Mouse (Mus musculus): Measurements from ENCODE around the gene Erbb4.

Gene Erbb4

DNA sequence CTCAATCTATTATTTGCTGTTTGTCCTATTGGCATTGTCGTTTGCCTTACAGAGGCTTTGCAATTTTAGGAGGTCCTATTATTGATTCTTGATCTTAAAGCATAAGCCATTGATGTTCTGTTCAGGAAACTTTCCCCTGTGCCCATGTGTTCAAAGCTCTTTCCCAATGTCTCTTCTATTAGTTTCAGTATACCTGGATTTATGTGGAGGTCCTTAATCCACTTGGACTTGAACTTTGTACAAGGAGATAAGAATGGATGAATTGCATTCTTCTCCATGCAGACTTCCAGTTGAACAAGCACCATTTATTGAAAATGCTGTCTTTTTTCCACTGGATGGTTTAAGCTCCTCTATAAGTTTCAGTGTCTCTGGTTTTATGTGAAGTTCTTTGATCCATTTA is 536.9 kb downstream of the Erbb4 start:
- no peak for DNase-seq (ENCODE audit: low read depth in 2 of 2, low spot score in 2 of 2)

DNA sequence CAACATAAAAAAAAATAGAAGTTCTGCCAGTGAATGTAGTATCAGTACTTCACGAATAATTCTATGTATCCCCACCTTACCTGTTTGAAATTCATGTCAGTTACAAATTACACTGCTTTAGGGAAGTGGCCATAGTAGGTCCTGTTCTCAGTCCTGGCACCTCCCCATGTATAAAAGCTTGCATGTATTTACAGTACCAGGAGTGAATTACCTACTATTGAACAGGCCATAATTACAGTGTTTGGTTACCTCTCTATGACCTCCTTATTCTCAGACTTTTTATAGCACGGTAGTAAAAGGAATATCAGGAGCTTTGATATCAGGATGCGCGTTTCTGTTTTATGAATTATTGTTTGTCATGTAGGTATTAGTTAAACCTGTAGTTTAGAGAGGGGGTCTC is 564.9 kb downstream of the Erbb4 start:
- DNase-seq (ENCODE audit: low read depth in 2 of 2, low spot score in 2 of 2), result no peak

DNA sequence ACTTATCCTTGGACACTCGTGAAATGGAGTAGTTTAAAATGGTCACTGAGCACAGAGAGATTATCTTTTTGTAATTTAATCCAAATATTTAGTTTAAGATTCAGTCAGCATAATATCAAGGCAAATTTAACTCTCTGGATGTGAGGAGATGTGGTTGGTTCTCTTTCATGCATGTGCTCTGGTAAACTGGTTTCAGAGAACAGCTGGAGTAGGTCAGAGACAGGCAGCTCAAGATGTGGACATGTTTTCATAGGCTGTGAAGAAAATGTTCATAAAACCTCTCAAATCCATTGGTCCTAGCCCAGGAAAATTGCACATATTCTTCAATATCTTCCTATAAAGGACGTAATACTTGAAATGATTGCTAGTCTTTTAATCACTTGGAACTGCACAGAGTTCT is 590.0 kb downstream of the Erbb4 start:
- DNase-seq (ENCODE audit: low read depth in 2 of 2, low spot score in 2 of 2), result no peak

DNA sequence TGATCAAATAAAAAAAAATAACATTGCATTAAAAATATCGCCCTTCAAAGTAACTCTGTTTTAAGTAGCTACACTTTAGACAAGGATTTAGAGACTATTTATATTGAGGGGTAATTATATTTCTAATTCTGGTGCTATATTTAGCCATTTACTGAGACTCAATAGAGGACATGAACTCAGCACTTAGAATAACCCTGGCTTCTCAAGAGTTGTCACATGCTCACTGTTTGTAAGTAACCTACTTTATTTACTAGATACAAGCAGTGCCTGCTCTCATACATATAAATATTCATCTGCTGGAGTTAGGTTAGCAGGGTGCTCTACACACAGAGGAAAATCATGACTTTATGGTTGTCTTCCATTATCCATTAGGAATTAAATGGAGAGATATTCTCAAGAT is 604.0 kb downstream of the Erbb4 start:
- DNase-seq (ENCODE audit: low read depth in 2 of 2, low spot score in 2 of 2), result no peak

DNA sequence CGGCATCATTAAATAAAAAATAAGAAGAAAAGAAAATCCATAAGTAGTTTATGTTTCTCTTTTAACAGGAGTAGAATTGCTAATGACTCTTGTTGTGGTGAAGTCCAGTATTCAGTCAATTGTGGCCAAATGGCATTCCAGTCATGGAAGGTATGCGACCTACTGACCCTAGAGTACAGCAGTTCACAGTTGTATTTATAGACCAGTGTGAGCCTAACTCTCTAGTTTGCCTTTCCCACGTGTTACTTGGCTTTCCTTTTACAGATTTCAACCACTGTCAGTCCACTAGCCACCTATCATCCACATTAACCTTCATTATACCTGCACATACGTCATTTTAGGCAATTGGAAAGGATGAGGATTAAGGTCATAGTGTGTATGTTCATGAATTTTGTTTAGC is 606.3 kb downstream of the Erbb4 start:
- no peak for DNase-seq (ENCODE audit: low read depth in 2 of 2, low spot score in 2 of 2)

DNA sequence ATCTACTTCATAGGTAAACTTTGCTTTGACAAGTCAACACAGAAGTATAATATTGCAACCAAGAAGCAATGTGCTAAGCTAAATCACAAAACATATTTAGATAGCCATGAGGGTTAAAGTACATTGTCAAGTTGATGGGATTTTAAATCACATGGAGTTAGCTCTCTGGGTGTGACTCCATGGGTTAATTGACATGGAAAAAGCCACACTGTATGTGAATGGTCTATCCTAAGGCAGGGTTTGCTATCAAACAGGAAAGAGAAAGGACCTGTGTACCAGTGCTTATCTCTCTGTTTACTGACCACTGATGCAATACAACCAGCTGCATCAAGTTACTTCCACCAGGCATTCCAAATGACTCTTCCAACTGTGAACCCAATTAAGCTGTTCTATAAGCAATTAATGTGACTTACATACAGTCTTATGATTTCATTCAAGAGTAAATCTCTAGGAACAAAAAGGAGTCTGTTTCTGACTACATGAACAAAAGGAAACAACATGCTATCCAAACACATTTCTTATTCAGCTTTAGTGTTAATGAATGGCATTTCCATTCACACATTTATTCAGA is 641.4 kb downstream of the Erbb4 start:
- DNase-seq (ENCODE audit: low read depth in 2 of 2, low spot score in 2 of 2), result no peak

DNA sequence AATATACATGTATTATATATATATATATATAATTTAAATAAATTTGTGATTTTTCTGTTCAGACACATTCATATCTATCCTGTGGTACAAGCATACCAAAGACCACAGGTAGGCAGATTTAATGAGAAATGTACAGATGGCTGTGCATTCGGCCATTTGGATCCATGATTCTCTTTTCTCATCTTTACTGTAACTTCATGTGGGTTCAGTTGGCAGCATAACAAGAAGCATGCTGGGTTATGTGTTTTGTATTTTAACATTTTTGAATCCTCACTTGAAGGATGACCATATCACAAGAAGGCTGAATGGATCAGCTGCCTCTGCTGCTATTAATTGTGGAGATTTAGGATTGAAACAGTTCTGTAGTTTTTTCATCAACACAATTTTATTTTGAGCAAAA is 656.6 kb downstream of the Erbb4 start:
- no peak for DNase-seq (ENCODE audit: low read depth in 2 of 2, low spot score in 2 of 2)

DNA sequence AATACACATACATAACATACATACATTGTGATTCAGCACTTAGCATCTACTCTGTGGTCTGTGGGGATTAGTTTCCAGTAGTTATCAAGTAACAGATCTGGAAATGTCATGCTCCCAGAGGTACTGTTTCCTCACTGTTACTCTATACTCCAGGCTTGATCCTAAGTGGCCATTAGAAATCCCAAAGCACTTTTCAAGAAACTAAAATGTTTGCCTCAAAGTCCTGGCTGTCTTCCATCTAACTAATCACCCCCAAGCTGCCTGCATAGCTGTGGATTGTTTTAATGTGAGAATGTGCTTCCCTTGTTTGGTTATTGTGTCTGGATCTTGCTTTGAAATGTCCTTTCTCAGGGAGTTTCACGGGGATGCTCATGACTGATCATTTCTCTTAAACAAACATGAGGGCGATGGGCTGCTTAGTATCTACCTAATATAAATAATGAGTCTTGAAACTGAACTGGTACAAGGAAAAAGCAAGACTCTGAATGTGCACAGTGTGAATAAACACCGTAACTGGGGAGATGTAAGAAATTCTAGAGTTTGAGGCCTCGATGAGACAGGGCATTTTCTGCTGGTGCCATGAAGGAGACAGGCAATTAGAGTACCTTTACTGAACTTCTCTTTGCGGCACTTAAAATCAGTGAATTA is 683.4 kb downstream of the Erbb4 start:
- no peak for DNase-seq (ENCODE audit: low read depth in 2 of 2, low spot score in 2 of 2)

DNA sequence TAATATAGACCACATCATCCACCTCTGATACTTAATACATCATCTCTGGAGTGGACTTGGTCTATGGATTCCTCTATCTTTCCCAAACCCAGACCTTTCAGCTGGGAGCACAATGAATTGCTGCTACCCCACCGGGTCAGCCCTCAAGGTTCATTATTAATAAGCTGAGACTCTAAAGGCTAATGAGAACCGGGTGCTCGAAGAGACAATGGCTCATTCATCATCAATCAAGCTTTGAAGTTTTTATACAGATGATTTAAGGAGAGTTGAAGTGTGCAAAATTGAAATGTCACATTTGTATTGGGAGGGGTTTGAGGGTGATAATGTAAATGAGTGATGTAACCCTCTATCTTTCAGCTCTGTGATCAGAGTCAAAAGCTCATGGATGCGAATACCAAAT is 706.7 kb downstream of the Erbb4 start:
- no peak for DNase-seq (ENCODE audit: low read depth in 2 of 2, low spot score in 2 of 2)

DNA sequence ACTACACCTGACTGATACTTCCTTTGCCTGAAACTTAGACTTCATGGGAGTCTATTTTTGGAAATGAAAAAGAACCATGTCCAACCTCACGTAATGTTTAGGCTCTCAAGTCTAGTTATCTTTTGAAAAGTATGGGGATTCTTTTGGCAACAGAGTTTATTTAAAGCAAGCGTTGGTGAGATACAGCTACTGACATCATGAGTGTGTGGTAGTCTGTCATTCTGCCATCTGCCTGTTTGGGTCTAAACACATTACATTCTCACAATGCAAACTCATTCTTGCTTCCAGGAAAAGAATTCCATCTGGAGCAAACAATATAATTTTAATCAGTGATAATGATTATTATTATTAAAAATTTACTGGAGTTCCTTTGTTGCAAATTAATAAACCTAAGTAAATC is 736.3 kb downstream of the Erbb4 start:
- DNase-seq (ENCODE audit: low read depth in 2 of 2, low spot score in 2 of 2), result no peak

DNA sequence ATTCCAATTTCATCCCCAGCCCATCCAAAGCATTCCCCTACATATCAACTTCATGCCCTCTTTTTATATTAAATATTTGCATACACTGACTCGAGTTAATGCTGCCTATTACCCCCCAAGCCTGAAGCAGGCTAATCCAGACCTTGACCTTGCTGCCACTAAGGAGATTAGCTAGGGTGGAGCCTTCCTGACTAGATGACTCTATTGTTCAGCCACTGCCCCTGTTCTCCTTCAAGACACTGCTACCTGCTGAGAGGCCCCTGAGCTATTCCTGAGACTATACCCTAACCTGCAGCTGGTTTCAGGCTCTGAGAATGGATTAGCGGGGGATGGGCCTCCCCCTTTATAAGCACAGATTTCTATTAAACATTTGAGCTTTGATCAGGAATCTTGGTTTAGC is 774.1 kb downstream of the Erbb4 start:
- no peak for DNase-seq (ENCODE audit: low read depth in 2 of 2, low spot score in 2 of 2)

DNA sequence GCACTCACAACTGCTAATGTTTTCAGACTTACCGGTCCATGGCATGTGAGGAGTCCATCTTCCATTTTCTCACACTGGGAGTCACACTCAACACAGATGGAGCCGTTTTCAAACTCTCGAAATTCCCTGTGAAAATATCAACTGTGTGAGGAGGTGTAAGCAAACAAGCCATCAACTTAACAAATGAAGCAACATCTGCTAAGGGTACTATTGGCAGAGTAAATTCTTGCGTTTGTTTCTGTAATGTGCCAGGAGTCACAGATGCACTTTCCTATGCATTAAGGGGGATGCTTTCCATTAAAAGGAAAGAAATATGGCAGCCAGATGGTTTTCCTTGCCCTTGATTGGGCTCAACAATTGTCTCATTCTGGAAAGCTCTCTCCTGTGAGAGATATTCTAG is 802.0 kb downstream of the Erbb4 start:
- DNase-seq (ENCODE audit: low read depth in 2 of 2, low spot score in 2 of 2), result no peak

DNA sequence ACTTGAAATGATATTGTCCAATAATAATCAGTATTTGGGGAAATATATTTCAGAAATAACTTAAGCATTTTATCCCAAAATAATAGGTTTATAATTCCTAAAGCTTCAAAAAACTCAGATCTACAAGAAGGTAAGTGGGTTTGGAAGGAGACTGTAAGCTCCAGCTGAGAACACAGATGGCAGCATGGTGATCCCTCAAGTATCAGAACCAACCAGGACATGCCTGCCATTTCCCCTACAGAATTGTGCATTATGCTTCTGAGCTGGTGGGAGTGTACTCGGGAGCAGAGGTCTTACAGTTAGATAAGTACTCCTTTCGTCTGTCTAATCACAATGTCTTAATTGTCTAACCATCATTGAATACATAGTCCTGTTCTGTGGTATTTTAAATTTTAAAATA is 823.4 kb downstream of the Erbb4 start:
- DNase-seq (ENCODE audit: low read depth in 2 of 2, low spot score in 2 of 2), result no peak

DNA sequence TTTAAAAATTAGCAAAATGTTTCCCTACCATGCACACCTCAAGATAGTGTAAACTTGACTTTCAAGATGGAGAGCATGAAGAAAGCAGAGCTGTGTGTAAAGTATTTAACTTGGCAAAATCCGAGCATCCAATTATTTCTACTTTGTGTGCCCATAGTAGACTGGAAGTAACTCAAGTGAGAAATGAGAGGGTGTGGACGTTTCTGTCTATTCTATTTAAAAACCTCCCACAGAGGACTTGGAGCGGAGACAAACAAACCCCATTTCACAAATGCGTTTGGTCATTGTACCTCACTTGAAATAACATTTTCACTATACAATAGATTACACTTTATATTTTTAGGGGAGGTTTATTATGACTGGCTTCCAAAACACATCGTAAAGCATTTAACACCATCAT is 832.0 kb downstream of the Erbb4 start:
- no peak for DNase-seq (ENCODE audit: low read depth in 2 of 2, low spot score in 2 of 2)

DNA sequence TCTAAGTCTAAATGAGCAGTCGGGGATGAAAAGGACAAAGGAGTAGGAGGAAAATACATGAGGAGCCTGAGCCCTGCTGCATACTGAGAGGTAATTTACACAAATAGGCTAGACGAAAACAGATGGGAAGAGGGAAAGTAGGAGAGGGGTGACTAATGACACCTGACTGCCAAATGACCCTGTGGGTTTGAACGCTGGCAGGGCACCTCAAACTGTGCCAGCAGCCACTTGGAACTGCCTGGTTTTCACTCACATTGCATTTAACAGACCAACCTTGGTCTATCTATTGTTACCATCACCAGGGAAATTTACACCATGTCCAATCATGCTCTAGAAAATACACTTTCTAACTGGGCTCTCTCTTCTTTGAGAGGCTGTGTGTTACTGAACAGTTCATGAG is 929.3 kb downstream of the Erbb4 start:
- DNase-seq (ENCODE audit: low read depth in 2 of 2, low spot score in 2 of 2), result no peak

DNA sequence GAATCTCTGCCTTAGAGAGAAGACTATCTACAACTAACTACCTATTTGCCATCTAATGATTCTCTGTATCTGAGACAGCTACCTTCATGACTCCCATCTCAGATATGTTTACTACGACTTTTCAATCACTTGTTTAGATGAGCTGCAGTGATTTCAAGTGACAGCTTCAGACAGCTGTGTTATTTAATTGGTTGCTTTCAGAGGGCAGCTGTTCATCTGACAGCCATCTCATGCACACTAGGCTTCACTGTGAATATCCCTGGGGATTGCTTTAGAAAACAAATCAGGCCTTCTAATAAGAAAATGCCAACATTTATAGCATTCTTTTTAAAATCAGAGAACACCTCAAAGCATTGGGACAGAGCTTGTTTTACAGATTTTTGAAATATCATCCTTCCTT is 952.6 kb downstream of the Erbb4 start:
- no peak for DNase-seq (ENCODE audit: low read depth in 2 of 2, low spot score in 2 of 2)

DNA sequence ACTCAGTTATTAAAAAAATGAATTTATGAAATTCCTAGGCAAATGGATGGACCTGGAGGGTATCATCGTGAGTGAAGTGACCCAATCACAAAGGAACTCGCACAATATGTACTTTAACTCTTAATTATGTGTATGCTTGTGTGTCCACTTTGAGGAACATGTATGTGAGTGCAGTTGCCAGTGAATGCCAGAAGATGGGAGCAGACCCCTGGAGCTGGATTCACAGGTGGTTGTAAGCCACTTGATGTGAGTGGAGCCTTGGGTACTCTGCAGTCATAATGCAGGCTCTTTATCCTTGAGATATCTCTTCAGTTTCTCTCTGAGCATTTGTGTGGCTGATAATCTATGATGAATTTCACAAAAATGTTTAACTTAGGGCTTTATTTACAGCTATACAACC is 957.3 kb downstream of the Erbb4 start:
- no peak for DNase-seq (ENCODE audit: low read depth in 2 of 2, low spot score in 2 of 2)

DNA sequence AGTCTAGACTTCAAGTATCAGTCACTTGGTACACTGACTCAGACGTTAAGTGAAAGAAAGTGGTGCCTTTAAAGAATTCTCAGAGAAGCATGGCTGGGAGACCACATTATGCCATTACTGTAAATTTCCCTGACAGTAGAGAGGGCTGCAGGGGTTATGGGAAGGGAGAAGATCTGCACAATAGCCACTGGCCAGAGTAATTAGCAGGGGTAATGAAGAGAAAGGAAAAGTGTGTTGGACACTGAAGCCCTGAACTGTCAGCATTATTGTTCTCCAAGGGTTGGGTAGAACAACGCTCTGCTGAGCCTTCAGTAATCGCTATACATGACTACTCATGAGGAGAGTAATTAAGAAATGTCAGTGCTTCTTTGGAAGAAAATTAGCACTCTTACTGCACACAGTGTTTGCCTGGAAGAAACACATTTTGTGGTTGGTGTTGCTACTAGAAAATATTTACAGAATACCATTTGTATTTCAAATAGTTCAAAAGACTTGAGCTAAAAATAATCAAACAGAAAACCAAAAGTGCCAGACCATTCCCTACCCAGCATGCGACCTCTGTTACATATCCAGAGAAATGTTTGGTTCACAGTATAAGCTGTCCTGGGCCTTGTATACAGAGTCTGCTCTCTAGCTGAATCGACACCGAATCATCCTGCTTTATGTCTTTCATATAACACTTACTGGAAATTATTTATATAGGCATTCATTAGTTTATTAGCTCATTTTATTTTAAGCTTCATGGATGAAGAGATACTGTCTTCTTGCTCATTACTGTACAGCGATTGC is 965.1 kb downstream of the Erbb4 start:
- DNase-seq (ENCODE audit: low read depth in 2 of 2, low spot score in 2 of 2), result no peak

DNA sequence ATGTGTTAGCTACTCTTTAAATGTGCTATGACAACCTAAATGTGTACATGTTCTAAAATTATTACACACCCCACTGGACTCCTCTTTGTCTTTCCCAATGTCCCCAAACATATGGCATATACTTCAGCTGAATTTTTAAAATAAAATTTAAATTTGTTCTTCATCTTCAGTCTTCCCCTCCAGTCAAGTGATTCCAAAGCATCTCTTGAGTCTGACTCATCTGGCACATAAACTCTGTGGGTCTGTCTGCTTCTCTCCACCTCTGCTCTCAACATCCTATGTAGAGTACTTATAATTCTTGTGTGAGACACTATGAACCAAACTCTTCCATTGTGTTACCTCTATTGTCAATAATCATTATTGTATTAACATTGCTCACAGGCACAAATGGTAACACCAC is 972.9 kb downstream of the Erbb4 start:
- DNase-seq (ENCODE audit: low read depth in 2 of 2, low spot score in 2 of 2), result no peak

DNA sequence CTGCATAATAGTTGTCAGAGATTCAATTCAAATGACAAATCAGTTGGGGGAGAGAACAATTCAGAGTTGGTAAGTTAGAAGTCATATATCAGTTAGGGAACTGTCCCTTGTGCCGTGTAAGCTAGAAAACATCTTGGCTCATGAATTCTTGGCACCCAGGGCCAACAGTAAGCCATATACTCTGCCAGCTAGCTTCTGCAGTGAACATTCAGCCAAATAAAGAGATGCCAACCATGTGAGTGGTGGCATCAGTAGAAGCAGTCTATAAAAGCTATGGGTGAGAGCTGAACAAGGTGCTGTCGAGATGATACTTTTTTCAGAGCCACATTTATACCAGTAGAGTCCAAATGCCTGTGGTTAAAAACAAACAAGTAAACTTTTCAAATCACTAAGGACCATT is 973.4 kb downstream of the Erbb4 start:
- no peak for DNase-seq (ENCODE audit: low read depth in 2 of 2, low spot score in 2 of 2)

DNA sequence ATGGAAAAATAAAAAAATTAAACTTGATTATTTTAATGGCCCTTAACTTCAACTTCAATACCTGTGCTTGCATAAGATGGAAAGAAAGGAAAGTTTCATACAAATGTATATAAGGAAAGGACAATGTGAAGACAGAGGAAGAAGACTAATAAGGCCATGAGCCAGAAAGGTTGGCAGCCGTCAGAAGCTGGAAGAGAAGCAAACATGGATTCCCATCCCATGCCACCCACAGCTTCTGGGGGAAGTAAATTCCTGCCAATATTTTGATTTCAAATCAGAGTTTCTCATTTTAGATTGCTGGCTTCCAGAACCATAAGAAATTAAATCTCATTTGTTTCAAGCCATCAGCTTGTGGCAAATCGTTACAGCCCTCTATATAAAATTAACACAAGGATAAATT is 984.3 kb downstream of the Erbb4 start:
- no peak for DNase-seq (ENCODE audit: low read depth in 2 of 2, low spot score in 2 of 2)

DNA sequence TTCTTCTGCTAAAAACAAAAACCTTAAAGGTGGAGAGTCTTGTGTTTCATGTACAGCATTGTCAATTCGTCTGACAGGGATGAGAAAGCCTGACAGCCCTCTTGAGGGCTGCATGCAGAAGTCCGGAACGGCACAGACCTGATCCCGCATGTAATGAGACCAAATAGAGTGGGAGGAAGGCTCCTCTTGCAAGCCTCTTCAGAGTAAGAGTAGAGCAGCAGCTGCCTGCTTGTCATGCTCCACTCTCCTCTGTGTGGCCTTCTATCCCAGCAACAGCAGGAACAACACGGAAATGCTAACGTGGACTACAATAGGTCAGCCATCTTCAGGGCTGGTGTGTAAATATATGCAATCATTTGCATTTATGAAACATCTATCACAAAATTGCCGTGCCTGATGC is 987.5 kb downstream of the Erbb4 start:
- no peak for DNase-seq (ENCODE audit: low read depth in 2 of 2, low spot score in 2 of 2)

DNA sequence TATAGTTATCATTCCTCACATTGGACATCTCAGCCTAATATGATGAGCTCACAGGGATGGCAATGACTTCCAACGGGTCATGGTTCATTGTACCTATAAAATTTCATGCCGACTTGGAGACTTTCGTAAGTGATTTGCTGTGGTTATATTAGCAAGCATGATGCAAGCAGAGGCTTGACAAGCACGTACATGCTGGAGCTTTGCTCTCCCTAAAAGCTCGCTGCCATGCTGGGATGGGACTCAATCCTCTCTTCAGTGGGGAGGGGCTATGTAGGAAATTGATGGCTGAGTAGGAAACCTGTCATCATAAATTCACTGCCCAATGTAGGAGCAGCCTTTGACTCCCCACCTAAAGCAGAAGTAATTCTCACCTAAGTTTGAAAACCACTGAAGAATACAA is 992.1 kb downstream of the Erbb4 start:
- DNase-seq (ENCODE audit: low read depth in 2 of 2, low spot score in 2 of 2), result no peak

All from CD8-positive naive resting alpha-beta T cell, adult 2 months (primary cell).